Mouse (Mus musculus) C2C12 (cell line): ENCODE data around the gene Tnpo3. TPM values are rescaled to one million over a fixed set of nuclear protein-coding genes. Genes with fewer than 3 reads are reported as not detected.
A peak's percentile ranks its signal among the peaks of the same experiment; 100 is the strongest.

Source experiments
- H3K27me3 ChIP-seq: one replicate; pipeline ENCODE4 v1.6.1; 2011; ENCODE audit not compliant: control insufficient read depth, insufficient read depth, insufficient read length
- H3K36me3 ChIP-seq: one replicate; pipeline ENCODE4 v1.6.1; 2011; ENCODE audit not compliant: control insufficient read depth, insufficient read depth
- H3K4me3 ChIP-seq: one replicate; pipeline ENCODE4 v1.5.1; 2011; ENCODE audit warnings: mild to moderate bottlenecking, control low read depth; ENCODE audit not compliant: poor library complexity, insufficient read depth, severe bottlenecking
- H3K79me2 ChIP-seq: one replicate; pipeline ENCODE4 v1.6.1; 2011; ENCODE audit not compliant: control insufficient read depth, insufficient read depth
- H3K79me3 ChIP-seq: one replicate; pipeline ENCODE4 v1.6.1; 2011; ENCODE audit warnings: low read depth, control low read depth
- H3ac ChIP-seq: one replicate; pipeline ENCODE3; 2011; ENCODE audit warnings: low read depth; ENCODE audit not compliant: control insufficient read depth, insufficient read length
- CEBPB ChIP-seq: IDR thresholded peaks from one replicate; pipeline ENCODE4 v1.6.1; 2011; ENCODE audit warnings: low read depth, mild to moderate bottlenecking, control low read depth, moderate library complexity
- CTCF ChIP-seq: IDR thresholded peaks from one replicate; pipeline ENCODE4 v1.5.1; 2011; ENCODE audit not compliant: control insufficient read depth, insufficient read depth, insufficient read length
- FOSL1 ChIP-seq: IDR thresholded peaks from one replicate; pipeline ENCODE4 v1.8.0; 2011; ENCODE audit warnings: mild to moderate bottlenecking, low read length; ENCODE audit not compliant: poor library complexity, insufficient read depth, severe bottlenecking
- MAX ChIP-seq: IDR thresholded peaks from one replicate; pipeline ENCODE4 v1.6.1; 2011; ENCODE audit warnings: mild to moderate bottlenecking, control low read depth
- MYOD1 ChIP-seq: IDR thresholded peaks from one replicate; pipeline ENCODE4 v1.6.1; 2011; ENCODE audit warnings: low read depth; ENCODE audit not compliant: control insufficient read depth, insufficient read length
- MYOG ChIP-seq: IDR thresholded peaks from one replicate; pipeline ENCODE4 v1.6.1; 2011; ENCODE audit not compliant: control insufficient read depth, insufficient read length; ENCODE audit errors: extremely low read depth
- USF1 ChIP-seq: IDR thresholded peaks from one replicate; pipeline ENCODE4 v1.6.1; 2011; ENCODE audit warnings: low read depth, mild to moderate bottlenecking, control low read depth, moderate library complexity
- long read RNA-seq, 2 experiments: library from polyadenylated mRNA; unstranded; transcript quantifications; one replicate each; pipeline ENCODE4 v2.0.0; 2019 to 2020
- polyA plus RNA-seq: library from polyadenylated mRNA; unstranded; fragments of >200 nt; fragmentation: generic; extraction: Trizol; gene quantifications from one replicate; pipeline ENCODE4 v1.2.1, GENCODE M21; 2012; ENCODE audit warnings: missing spikeins

The Tnpo3 gene
- 29.4 TPM for polyA plus RNA-seq
- long read RNA-seq, experiment 1, full-length matches to known transcripts = 17 of 33 reads
- long read RNA-seq, experiment 1, partial matches to known transcripts = 8 of 33 reads
- long read RNA-seq, experiment 1, other reads (novel, unspliced or antisense) = 8 of 33 reads
- long read RNA-seq, experiment 2, full-length matches to known transcripts = 578 of 684 reads
- long read RNA-seq, experiment 2, partial matches to known transcripts = 14 of 684 reads
- long read RNA-seq, experiment 2, other reads (novel, unspliced or antisense) = 92 of 684 reads

DNA sequence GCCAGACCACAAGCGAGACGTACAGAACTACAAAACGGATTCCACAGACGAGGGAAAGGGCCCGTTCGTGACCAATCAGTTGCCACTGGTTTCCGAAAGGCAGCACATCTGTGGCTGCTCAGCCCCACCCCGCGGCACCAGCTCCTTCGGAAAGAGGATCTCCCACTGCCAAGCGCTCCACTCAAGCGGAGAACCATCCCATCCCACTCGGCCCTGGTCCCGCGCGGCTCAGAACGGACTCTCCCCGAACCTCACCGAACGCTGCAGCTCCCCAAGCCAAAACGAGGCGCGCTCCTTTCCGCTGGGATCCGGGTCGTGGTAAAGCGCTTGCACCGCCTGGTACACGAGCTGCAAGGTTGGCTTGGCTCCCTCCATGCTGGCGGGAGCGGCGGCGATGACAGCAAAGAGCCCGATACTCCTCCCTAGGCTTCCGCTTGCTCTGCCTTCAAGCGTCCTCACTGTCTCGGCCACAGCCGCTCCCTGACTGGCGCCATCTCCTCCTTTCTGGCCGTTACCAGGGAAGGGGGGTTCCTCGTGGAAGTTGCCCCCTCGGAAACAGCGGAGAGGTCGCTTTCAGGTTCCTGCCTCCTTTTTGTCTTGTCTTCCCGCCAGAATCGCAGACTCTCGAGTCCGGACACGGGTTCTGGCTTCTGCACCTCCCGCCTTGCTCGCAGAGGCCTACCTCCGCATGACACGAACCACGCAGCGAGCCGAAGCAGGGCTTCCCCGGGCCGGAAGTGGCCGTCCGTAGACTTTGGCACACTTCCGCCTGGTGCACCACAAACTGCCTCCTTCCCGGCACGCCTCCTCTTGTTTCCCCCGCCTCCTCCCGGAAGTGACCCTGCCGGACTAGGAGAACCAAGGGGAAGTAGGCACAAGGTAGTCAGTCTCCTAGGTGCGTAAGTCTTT lies at the start of gene Tnpo3:
Gene Tnpo3, minus strand, starts transcription at position 777 of the 909 bp plus-strand sequence.
- peaks cover 52% of the 10 kb centered on the region for H3K79me3 ChIP-seq
- peak within 1 kb of the TSS; percentile 87 for H3K4me3 ChIP-seq
- H3ac ChIP-seq = peak within 1 kb of the TSS; percentile 90
- H3K79me2 ChIP-seq = peaks cover 53% of the 10 kb centered on the region
- H3K27me3 ChIP-seq = no peaks in the 10 kb centered on the region
- TF ChIP-seq MAX = peak; percentile 82
- TF ChIP-seq FOSL1 = no peak
- no peaks in the 10 kb centered on the region for H3K36me3 ChIP-seq

DNA sequence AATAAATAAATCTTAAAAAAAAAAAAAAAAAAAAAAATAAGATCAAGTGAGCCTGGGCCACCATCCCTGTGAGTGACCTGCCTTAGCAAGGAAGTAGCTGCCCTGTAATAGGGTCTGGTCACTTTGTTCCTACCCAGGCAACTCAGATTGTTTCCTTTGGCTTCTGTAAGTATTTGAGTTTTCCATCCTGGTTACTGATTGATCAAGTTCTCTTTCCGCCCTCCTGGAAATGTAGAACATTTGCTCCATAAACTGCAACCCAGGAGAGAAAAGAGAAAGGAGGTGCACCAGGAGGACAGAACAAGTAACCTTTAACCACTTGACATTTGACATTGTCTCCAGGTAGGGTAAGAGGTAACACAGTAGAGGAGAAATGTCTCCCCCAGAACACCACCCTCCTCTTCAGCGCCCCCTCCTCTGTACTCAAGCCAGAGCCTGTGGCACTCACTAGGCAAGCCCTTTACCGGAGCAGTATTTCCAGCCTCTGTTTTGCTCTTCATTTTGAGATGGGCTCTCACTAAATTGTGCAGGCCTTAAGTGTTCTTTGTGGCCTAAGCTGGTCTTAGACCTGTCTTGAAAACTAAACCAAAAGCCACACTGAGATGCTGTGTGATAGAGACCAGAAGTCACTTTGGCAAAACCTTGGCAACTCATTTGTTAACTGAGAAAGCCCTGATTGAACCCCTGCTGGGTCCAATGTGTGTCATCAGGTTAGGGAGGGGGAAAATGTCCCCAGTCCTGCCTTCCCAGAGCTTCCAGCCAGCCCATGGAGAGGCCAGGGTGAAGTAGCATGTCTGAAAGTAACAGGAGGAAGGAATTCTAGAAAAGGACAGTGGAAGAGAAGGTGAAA lies 49.2 kb upstream of the Tnpo3 start:
- Histone ChIP-seq H3ac (no peak overlapping the region), H3K79me2 (no peaks in the 10 kb centered on the region), H3K27me3 (peaks cover 7% of the 10 kb centered on the region), H3K4me3 (no peak overlapping the region), H3K79me3 (no peaks in the 10 kb centered on the region), H3K36me3 (no peaks in the 10 kb centered on the region)
- TF ChIP-seq MAX (no peak), FOSL1 (no peak), CTCF (no peak), USF1 (no peak), CEBPB (no peak), MYOG (no peak), MYOD1 (no peak)

DNA sequence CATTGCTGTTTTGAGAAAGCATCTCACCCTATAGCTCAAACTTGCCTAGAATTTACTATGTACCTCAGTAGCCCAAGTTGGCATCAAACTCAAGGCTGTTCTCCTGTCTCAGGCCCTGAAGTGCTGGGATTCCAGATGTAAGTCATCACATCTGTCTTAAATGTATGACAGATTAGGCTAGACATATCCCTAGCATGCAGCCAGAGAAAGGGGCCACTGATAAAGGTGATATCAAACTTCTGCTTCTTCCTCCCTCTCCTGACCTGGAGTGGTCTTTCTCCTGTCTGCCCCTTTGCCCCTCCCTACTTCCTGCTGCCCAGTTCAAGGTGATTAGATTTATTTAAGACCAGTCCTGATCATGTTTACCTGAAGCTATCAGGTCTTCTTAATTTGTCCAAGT lies 43.6 kb upstream of the Tnpo3 start:
- no peaks in the 10 kb centered on the region for H3K79me2 ChIP-seq
- no peak overlapping the region for H3K4me3 ChIP-seq
- H3K79me3 ChIP-seq = no peaks in the 10 kb centered on the region
- peaks cover 19% of the 10 kb centered on the region for H3K27me3 ChIP-seq
- TF ChIP-seq CTCF (no peak), MAX (no peak), FOSL1 (no peak), MYOG (no peak), CEBPB (no peak), USF1 (no peak), MYOD1 (no peak)
- H3K36me3 ChIP-seq = no peaks in the 10 kb centered on the region
- H3ac ChIP-seq = no peak overlapping the region

DNA sequence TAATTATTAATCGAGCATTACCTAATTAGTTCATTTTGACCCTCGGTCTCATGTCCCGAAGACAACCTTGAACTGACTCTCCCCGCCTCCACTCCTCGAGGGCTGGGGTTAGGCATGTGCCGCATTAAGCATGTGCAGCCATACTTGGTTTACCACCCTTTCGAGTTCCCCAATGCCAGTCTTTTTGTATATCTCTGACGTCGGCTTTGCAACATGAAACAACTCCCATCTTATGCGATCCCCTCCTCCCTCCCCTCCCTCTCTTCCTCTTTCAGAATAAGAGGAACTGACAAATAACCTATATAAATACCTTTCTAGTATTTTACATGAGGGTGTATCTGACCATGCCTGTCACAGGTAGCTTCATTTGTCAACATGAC lies 40.5 kb upstream of the Tnpo3 start:
- H3K27me3 ChIP-seq = peaks cover 15% of the 10 kb centered on the region
- no peaks in the 10 kb centered on the region for H3K79me3 ChIP-seq
- H3K4me3 ChIP-seq = no peak overlapping the region
- no peak overlapping the region for H3ac ChIP-seq
- H3K79me2 ChIP-seq = no peaks in the 10 kb centered on the region
- no peak for TF ChIP-seq MAX
- TF ChIP-seq MYOD1 = no peak
- TF ChIP-seq MYOG = no peak
- no peak for TF ChIP-seq FOSL1
- no peak for TF ChIP-seq CTCF
- TF ChIP-seq CEBPB = no peak
- no peak for TF ChIP-seq USF1
- H3K36me3 ChIP-seq = no peaks in the 10 kb centered on the region

DNA sequence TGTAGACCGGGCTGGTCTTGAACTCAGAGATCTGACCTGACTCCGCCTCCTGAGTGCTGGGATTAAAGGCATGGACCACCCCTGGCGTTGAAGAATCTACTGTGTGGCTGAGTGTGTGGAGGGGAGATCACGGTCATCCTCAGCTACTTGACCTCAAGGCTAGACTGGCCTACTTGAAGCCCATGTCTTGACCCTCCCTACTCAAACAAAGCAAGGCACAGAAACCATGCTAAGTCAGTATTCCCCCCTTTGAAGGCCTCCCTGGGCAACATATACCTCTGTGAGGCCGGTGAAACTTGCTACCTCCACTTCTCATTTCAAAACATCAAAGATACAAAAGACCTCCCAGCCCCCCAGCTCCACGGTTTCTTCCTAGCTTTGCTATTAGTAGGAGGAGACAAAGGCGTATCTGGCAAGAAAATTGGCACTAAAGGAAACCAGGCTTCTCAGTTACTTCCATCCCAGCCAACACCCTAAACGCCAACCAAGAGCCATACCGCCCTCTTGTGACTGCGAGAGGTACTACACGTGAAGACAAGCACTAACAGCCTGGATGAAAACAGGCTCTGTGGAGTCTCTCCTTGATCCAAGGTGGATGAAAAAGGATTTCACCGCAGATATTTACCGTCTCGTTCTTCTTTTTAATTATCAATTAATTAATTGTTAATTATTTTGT lies 39.9 kb upstream of the Tnpo3 start:
- Histone ChIP-seq H3K27me3 (peaks cover 15% of the 10 kb centered on the region), H3K79me3 (no peaks in the 10 kb centered on the region), H3ac (no peak overlapping the region), H3K4me3 (no peak overlapping the region), H3K36me3 (no peaks in the 10 kb centered on the region), H3K79me2 (no peaks in the 10 kb centered on the region)
- TF ChIP-seq MYOD1 = no peak
- TF ChIP-seq FOSL1 = no peak
- TF ChIP-seq CTCF = peak; percentile 52
- no peak for TF ChIP-seq MYOG
- no peak for TF ChIP-seq CEBPB
- peak; percentile 63 for TF ChIP-seq MAX
- TF ChIP-seq USF1 = no peak
